Mouse (Mus musculus): ENCODE data around the gene Gm17949.

GRCm38 (mm10) chr17:57059486-57059977 is 48.3 kb downstream of the Gm17949 start, which contains the start of gene Slc25a23:
- no peak for TF ChIP-seq CTCF (IDR thresholded peaks at IDR 0.05; ENCODE audit: extremely low read depth, insufficient read length, insufficient replicate concordance, low read depth, low read length)
- TF ChIP-seq POLR2A (IDR thresholded peaks at IDR 0.05; ENCODE audit: low read depth, low read length): no peak
